Mouse (Mus musculus) ovary, adult 18-20 months (tissue): ENCODE results near the gene Nkapl.
"Not testable (repeated sequence)": the region's sequence is repeated elsewhere in the genome, so short reads cannot be mapped to it uniquely, and the experiment has no call there.

Source experiments
- DNase-seq: peaks from one replicate; pipeline ENCODE4 v3.0.0; 2022; ENCODE audit warnings: low spot score, mixed read lengths

Gene Nkapl

DNA sequence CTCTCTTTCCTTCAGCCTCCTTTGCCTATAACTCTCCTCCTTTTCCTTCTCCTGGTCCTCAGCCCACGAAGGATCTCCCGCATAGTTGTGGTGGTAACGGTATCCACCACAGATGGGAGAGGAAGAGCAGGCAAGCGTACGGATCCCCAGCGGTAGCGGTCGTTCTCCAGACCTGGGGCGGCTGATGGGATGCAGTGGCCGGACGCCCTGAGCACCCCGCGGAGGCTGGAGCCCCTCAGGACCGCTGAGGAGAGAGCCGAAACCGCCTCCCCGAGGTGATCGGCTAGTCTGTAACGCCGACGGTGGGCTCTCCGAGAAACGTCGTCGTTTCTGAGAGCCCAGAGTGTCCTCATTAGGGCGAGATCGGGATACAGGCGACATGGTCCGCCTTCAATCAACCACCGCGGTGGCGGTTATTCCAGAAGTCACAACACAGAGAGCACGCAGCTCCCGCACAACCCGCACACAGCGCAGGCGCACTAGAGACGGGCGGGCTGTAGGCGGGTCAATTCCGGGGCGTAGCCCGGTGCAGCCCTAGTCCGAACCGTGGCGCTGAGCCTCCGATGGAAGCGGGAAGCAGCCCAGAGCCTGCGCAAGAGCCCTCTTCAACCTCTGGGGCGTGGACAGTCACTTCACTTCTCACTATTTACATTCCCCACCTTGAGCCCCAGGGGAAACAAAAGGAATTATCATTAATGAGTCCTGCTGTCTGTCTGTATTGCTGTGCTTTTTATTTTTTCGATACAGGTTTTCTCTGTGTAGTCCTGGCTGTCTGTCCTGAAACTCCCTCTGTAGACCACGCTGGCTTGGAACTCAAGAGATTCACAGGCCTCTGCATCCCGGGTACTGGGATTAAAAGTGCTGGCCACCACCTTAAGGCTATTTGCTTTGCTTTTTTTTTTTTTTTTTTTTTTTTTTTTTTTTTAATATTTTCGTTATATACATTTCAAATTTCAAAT, at the start of gene Nkapl:
Nkapl (minus strand) TSS at position 449 of the 959 bp plus-strand sequence.
- DNase-seq = peak; percentile 77

DNA sequence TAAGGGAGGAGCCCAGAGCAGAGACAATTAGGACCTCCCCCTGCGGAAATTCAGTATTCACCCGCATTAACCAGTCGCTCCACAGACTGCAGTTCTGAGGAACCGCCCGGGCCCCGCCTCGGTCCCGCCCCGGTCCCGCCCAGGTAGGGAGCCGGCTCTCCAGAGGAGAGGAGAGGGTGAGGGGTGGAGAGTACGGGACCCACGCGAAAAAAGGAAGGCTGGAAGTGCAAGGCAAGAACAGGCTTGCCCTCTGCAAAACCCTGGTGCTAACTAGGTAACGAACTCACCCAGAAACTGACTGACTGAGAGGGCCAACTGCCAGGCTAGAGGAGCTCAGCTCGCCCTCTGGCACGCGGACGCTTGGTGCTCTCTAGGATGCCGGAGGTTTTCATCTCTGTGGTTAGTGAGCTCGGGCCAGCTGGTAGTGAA, 37.9 kb upstream of the Nkapl start:
- DNase-seq = peak; percentile 71

DNA sequence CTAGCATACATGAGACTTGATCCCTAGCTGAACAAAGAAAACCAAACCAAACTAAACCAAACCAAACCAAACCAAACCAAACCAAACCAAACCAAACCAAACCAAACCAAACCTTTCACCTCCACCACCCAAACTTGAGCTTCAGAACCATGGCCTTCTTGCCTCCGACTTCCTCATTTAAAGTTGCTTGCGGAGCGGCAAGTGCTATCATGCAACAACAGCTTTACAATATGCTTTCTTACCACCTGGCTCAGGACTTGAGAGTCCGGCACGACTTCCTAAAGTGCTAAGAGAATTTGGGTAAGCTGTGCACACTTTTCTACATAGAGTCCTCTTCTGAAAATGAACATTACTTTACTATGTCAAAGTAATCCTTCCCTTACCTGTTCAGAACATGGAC, 34.0 kb upstream of the Nkapl start:
- no peak for DNase-seq

DNA sequence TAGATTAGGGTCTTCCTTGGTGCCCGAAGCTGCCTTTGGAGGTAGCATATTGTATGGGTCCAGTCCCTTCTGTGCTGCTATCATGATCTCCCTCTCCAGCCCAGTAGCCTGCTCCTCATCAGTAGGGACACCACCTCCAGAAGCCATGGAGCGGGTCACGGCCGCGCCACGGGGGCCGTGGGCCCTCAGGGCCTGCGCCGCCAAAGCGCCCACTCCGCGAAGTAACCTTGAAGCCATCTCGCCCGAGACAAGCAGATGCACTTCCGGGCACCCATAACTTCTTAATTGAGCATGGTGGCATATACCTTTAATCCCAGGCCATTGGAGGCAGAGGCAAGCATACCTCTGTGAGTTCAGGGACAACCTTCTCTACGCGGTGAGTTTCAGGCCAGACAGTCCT, 32.9 kb upstream of the Nkapl start, which contains the start of gene Gm11273:
Gm11273 (minus strand) TSS at position 237 of the 400 bp plus-strand sequence.
- DNase-seq = not testable (repeated sequence)

DNA sequence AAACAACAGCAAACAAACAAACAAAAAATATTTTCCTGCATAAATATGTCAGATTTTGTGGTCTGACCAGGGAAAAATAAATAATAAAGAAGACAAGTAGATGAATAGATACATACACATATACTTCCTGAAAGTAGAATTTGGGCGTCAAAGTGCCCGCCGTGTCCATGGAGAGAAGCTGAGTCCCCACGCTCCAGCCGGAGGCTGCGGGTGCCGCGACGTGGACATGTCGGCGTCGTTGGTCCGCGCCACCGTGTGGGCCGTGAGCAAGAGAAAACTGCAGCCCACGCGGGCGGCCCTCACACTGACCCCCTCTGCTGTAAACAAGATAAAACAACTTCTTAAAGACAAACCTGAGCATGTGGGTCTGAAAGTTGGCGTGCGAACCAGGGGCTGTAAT, 26.8 kb upstream of the Nkapl start, which contains the start of gene AK157302:
AK157302 (plus strand) TSS at position 144 of the 400 bp plus-strand sequence.
- no peak for DNase-seq

DNA sequence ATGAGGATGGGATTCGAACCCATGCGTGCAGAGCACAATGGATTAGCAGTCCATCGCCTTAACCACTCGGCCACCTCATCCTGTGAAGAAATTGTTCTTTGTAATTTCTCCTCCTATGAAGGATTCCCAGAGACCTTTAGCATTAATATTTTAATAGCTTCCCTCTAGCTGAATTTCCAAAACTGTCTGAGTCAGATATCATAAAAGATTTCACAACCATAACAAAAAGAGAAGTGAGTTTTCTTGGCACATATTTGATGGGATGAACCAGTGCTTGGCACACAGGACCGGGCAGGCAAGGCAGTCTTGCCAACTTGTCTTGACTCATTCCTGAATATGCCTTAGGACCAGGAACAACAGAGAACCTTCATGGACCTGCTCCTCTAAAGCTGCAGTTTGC, 24.5 kb upstream of the Nkapl start:
- DNase-seq = no peak

DNA sequence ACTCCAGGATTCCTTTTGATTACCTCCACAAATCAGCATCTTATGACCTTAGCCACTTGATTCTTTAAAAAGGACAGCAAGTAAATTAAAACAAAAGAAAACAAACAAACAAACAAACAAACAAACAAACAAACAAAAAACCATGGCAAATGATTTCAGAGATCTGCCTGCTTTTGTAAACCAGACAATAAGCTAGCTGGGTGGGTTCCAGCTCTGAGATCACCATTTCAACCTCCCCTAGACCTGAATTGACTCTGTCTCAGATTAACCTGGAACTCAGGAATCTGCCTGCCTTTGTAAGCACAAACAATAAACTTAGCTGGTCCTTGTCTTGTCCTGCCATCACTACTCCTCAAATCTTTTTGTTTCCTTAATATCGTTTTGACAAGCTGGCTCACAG, 18.6 kb upstream of the Nkapl start:
- no peak for DNase-seq

DNA sequence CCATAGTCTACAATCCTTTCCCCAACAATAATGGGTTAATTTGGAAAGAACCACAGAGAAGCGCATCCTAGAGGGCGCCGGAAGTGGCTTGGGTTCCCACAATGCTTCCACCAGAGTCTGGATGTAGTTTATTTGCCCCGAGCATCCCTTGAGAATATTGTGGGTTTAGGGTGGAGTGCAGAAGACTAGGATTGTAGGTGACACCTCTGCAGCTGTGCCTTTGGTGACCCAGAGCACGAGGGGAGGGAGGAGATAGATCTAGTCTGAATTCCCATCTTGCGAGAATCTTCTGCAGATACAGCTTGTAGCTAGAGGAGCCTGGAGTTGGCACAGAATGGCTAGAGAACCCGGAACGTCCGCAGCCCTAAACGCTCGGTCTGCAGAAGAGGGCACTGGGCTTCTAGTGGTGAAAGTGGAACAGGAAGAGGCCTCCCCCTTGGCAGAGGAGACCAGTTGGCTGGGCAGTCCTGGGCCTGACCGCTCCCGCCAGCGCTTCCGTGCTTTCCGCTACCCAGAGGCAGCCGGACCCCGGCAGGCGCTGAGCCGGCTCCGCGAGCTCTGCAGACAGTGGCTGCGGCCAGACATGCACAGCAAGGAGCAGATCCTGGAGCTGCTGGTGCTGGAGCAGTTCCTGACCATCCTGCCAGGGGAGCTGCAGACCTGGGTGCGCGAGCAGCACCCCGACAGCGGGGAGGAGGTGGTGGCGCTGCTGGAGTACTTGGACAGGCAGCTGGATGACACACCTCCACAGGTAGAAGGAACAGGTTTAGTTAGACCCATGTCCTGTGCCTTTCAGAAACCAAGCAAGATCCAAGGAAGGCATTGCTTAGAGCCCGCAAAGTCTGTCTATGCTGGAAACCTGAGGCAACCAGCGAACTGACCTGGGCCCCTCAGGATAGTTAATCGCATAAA, 10.7 kb upstream of the Nkapl start, which contains the start of the genes Zkscan4 and Gm10065:
Zkscan4 (plus strand) TSS at position 149 of the 912 bp plus-strand sequence.
Gm10065 (minus strand) TSS at position 683 of the 912 bp plus-strand sequence.
- DNase-seq = peak; percentile 40

DNA sequence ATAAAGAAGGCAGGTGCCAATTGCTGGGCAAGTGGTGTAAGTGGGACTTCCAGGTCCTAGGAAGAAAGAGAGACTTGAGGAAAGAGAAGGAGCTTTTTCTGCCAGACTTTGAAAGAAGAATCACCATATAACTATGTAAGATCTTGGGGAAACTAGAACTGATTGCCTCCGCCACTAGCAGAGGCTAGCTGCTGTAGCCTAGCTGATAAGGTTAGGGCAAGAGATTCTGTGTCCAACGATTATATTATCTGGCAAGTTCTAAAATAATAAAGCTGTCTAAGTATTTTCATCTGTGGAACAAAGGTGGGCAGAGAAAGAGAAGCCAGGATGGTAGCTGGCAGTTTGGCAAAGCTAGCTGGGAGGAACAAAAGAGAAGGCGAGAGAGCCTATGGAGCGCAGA, 4.1 kb upstream of the Nkapl start:
- no peak for DNase-seq

DNA sequence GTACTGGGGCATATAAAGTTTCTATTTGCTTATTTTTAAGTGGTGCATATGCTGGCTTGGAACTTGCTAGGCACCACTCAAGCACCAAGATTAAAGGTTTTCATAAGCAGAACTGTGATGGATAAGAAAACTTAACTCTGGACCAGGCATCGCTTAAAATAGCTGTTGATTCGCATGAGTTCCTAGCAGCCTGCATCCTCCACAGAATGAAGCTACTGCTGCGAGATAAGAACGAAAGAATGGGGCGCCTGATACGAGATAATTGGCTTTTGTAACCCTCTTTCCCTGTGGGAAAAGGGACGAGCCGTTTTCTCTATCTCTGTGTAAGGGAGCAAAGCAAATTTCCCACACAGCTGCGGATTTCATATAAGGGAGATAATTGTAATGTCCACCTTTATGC, 788 bp upstream of the Nkapl start:
- no peak for DNase-seq

DNA sequence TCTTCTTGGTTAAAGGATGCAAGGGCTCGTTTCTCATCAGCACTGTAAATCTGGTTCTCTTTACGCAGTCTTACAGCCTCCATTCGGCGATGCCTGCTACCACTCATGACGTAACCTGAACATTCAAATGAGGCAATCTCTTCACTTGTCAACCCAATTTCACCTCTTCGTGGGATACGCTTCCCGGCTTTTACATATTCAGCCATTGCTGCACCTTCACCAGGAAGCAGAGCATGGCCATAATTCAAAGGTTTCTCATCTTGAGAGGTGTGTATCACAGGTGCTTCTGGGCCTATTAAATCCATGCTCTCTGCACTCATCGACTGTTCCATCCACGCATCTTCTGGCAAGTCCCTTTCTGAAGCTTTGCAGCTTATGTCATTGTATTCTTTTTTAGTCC, 973 bp downstream of the Nkapl start:
- DNase-seq = no peak

DNA sequence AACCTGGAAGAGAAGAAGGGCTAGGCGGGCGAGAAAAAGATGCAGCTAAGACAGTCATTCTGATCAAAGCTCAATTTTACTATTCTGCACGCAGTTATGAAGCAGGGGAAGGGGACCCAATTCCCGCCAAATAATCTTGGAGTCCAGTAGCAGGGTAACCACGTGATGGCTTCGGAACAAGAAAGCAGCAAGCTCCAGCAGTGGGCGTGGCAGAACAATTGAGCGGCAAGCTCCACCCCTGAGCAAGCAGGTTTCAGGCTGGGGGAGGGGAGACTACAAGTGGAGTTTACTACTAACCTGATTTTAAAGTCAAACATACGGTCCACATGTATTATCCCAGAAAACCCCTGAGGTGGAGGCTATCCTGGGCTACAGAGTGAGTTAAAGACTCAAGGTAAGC, 5.8 kb downstream of the Nkapl start:
- DNase-seq = not testable (repeated sequence)

DNA sequence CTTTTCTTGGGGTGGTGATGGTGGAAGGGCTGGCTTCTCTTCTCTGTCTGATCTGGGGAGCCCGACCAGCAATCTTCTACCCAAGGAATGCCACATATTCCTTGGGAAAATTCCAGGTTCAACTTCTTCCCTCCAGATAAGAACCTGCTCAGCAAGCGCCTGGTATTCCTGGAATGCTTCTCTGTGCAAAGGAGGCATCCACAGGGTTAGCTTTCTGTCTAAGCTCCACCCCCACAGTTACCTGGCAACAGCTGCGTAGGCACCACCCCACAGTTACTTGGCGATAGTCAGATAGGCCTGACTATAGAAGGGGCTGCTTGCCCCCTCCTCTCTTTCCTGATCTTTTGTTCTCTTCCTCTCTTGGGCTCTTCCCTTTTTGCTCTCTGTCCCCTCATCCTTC, 12.0 kb downstream of the Nkapl start:
- no peak for DNase-seq

DNA sequence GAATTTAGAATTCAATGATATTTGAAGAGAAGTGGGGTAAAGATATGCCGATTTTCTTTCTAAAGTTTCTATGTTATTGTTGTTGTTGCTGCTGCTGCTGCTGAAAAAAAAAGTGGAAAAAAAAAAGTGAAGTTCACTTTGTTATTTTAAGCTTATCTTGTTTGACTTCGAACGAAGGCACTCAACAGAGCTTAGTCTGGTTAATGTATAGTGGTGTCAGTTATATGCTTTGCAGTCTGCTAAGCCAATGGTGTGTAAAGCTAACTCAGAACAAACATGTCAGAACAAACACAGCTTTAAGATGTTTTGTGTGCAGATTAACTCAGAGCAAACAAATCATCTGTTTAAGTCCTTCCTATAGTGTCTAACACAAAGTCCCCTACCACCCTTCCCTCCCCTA, 14.2 kb downstream of the Nkapl start:
- DNase-seq = no peak

DNA sequence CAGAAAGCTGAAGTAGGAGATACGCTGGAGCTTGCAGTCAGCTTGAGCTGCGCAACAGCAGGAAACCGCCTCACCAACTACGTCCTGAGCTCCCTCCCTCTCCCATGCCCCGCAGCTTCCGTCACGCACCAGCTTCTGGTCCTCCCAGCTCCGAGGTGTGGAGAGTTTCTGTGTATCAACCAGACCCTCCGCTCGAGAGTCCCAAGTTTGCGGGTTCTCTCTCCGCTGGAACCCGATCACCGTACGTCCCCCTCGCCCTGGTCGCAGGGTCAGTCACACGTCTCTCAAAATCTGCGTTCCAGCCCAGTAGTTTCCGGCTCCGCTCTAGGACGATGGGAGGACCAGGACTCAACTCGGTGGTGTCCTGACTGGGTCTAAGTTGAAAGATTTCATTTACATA, 14.9 kb downstream of the Nkapl start, which contains the start of gene Zscan26:
Zscan26 (minus strand) TSS at position 282 of the 400 bp plus-strand sequence.
- peak; percentile 63 for DNase-seq

DNA sequence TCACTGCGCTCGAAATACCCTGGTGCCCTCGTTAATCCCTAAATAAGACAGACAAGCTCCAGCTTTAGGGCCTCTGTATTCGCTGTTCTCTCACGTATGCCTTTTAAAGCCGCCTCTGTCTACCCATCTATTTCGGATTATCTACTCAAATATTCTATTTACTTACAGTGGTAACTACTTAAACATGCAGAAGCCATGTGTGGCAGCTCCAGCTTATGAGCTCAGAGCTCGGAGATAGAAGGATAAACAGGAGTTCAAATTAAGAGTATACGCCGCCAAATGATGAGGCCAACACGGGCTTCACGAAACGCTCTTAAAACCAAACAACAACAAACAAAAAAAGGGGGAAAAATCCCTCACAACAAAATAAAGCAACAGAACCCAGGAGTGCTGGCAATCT, 15.3 kb downstream of the Nkapl start:
- DNase-seq = no peak

DNA sequence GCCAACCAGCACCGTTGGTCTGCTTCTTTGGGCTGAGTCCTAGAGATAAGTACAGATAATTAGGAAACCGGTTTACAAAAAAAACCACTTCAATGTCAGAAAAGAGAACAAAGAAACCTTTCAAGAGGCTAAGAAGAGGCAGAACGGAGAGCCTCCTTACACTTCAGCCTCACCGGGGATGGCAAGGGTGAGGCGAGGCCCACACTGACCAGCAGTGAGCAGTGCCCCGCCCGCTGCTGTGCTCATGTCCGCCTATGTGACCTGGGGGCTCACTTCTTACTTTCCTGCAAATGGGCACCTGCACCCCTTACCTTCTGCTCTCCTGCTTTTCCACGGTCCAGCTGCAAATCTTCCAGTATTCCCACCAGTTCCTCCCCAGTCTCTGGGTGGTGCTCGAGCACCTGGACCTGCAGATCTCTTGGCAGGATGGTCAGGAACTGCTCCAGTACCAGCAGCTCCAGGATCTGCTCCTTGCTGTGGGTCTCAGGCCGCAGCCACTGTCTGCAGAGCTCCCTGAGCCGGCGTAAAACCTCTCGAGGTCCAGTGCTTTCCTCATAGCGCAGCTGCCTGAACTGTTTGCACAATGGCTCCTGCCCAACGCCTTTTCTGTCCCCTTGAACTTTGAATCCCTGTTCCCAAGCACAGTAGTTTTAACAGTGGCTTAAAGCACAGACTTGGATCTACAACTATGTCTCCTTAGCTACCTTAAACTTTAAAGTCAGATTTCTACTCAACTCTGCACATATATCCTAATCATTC, 20.3 kb downstream of the Nkapl start:
- no peak for DNase-seq

DNA sequence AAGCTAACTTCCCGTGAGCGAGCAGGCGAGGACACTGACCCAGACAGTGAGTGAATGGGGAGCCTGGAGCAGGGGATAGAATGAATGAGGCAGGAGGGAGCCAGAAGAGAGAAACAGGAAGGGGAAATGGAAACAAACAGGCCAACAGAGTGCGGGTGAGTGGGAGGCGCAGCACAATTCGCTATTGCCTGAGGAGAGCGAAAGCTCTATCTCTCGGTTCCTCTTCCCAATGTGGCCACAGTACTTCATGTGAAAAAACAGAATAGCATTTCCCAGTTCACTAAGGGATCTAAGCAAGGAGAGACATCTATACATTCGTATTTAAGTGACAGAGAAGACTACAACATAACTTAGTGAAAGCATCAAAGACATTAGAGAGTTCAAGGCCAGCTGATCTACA, 21.5 kb downstream of the Nkapl start:
- no peak for DNase-seq

DNA sequence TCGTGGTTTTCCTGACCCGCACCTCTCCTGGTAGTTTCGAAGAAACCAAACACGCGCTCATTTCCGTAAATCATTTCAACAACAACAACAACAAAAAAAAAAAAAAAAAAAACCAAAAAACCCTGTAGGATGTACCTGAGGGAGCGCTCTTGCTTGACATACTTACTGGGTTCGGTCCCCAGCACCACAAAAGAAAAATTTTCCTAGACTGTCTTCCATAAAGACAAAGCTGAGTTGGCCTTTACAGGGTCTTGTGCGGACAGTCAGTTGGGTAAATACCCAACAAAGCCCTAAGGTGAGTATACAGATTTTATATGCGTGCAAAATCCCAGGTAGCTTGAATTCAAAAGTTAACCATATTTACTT, 27.1 kb downstream of the Nkapl start:
- DNase-seq = no peak

DNA sequence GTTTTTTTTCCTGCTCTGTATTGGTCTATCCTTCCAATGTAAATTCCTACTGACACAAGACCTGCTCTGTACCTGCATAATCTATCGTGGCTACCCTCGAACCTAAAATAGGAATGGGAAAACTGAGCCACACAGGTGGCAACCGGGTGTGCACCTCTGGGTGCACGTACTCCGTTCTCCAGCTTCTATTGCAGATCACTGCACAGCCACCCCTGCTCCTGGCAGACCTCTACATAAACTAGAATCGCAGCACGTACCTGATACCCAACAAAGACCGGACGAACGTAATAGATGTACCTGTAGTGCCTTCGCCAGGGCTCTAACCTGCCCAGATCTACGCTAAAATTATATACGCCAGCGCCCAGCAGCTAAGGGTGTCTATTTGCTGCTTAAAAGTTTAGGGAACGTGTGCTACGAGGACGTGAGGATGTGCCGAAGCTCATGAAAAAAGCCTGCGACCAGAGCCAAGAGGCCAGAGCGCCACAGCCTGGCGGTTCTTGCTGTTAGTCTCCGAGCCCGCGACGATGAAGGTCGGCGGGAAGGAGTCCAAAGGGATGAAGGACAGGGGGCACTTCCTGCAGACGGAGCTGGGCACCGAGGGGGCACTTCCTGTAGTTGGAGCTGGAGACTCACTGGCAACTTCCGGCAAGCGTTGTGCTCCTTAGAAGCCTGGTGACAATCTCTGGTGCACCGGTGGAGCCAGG, 27.7 kb downstream of the Nkapl start, which contains the start of gene Pgbd1:
Pgbd1 (minus strand) TSS at position 556 of the 704 bp plus-strand sequence.
- DNase-seq = peak; percentile 75

DNA sequence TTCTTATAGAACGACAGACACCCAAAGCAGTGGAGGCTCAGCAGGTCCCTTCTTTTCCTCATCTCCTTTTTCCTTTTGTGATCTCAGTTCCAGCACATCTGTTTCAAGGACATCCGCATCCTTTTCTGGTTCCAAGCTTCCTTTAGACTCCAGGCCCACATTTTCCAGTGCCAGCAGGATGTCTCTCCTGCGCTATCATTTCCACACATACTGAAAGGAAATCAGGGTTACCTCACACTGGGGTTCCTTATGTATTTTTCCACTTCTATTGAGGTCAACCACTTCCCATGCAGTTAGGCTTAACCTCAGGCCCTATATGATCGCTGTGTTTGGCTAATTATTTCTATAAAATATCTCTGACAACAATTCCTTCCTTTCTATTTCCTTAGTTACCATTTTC, 32.8 kb downstream of the Nkapl start:
- no peak for DNase-seq
